11 mouse cellular contexts compared by ENCODE assay signal in the genomic region with DNA sequence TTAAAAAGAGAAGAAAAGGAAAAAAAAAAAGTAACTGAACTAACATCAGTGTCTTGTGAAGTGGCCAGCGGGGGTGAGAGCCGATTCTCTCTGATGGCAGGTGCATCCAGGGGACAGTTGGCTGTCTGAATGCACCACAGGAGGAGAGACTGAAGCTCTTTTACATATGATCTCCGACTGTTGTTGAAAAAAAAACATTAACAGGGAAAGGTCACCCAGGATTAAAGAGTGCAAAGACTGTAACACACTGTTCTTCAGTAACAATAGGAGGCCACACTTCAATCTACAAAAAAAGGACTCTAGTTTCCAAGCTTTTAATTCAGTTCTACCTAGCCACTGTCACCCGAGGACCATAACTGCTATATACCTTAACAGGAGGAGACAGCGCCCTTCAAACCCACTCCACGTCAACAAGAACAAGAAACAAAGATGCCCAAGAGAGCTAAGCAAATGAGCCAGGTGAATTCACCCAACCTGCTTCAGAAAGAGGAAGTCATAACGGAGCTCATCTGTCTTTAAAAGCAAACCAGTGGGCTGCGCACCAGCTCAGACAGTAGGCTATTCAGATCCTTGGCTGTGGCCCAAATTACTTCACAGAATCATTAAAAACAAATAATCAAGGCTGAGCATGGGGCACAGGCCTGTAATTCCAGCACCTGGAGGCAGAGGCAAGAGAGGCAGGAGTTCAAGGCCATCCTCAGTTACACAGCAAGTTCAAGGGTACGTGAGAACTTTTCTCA. TPM values are rescaled to one million over a fixed set of nuclear protein-coding genes. Genes with fewer than 3 reads are reported as not detected.
A peak's percentile ranks its signal among the peaks of the same experiment; 100 is the strongest.
DNase-seq lines count a peak whose midpoint lies in the region; ATAC-seq and TF ChIP-seq lines count a peak whose summit lies in the region.
"Had no signal": no experiment of that assay in that cellular context is flagged by ENCODE, and none has a peak within 500 bp of the region (broad histone marks: within the 10 kb centered on the region; RNA-seq: fewer than 3 reads in every experiment).

No protein-coding gene starts in this region.

- 54% methylated on average over 9 of the region's 9 CpGs for whole genome bisulfite sequencing in forebrain, embryonic 12.5 days
- 80% methylated on average over 9 of the region's 9 CpGs for WGBS in forebrain, embryonic 10.5 days
- WGBS in kidney, adult 2 months: 42% methylated on average over 9 of the region's 9 CpGs
- WGBS in kidney, embryonic 15.5 days: 64% methylated on average over 9 of the region's 9 CpGs
- 42% methylated on average over 9 of the region's 9 CpGs for WGBS in spleen, adult 2 months

- peaks cover 36% of the 10 kb centered on the region for H3K36me3 ChIP-seq in forebrain, embryonic 12.5 days (replicated peaks)
- H3K36me3 ChIP-seq in forebrain, embryonic 10.5 days (replicated peaks): peaks cover 89% of the 10 kb centered on the region
- no peaks in the 10 kb centered on the region for H3K36me3 ChIP-seq in kidney, adult 2 months (ENCODE audit: control insufficient read depth, insufficient read depth, low read length)
- peaks cover 52% of the 10 kb centered on the region for H3K36me3 ChIP-seq in kidney, embryonic 15.5 days
- peaks cover 4% of the 10 kb centered on the region; the same call in 1 of the 2 replicates for H3K36me3 ChIP-seq in spleen, adult 2 months (ENCODE audit: control insufficient read depth, insufficient read depth, low read length)

- no peak for ATAC-seq in forebrain, embryonic 12.5 days (ENCODE audit: low FRiP score)
- ATAC-seq in kidney, embryonic 15.5 days (replicated peaks; ENCODE audit: low FRiP score): no peak

- H3K4me2 ChIP-seq in forebrain, embryonic 12.5 days: no peak overlapping the region
- H3K4me2 ChIP-seq in kidney, embryonic 15.5 days: no peak overlapping the region
- H3K4me2 ChIP-seq: limb, embryonic 15.5 days had no signal

- no peak for DNase-seq in forebrain, embryonic 10.5 days (ENCODE audit: extremely low spot score, low spot score)
- peak; percentile 56 for DNase-seq in kidney, adult 2 months
- DNase-seq in spleen, adult 18-20 months: peak; percentile 15 to 21
- no peak for DNase-seq in spleen, adult 12 weeks (ENCODE audit: low spot score)
- peak; percentile 37 to 47 for DNase-seq in spleen, adult 2 months (ENCODE audit: low read depth in 1 of 2, low spot score in 2 of 2)
- no peak for DNase-seq in right cerebral cortex, postnatal 10 days (ENCODE audit: low spot score in 2 of 2)
- DNase-seq: gastrocnemius, postnatal 10 days had no signal

- H3K27ac ChIP-seq in forebrain, embryonic 12.5 days: peak overlapping the region; percentile 59; the same call in 1 of the 2 replicates
- H3K27ac ChIP-seq in forebrain, embryonic 10.5 days: no peak overlapping the region
- H3K27ac ChIP-seq in kidney, adult 2 months (ENCODE audit: insufficient read depth, low read depth, low read length): 0 out of 2 replicates have a peak overlapping the region, but pooled peaks have one; percentile 20
- H3K27ac ChIP-seq in kidney, embryonic 15.5 days: no peak overlapping the region
- peak overlapping the region; percentile 74 for H3K27ac ChIP-seq in spleen, adult 2 months (ENCODE audit: insufficient read depth, low read length)
- H3K27ac ChIP-seq: limb, embryonic 15.5 days had no signal

- peaks cover 34% of the 10 kb centered on the region for H3K4me1 ChIP-seq in forebrain, embryonic 12.5 days
- H3K4me1 ChIP-seq in forebrain, embryonic 10.5 days: peaks cover 17% of the 10 kb centered on the region; the same call in 1 of the 2 replicates
- H3K4me1 ChIP-seq in kidney, adult 2 months (ENCODE audit: control insufficient read depth, insufficient read depth, low read length): peaks cover 8% of the 10 kb centered on the region
- H3K4me1 ChIP-seq in kidney, embryonic 15.5 days: peaks cover 18% of the 10 kb centered on the region
- H3K4me1 ChIP-seq in spleen, adult 2 months (ENCODE audit: control insufficient read depth, insufficient read depth, insufficient read length): peaks cover 34% of the 10 kb centered on the region

- no peaks in the 10 kb centered on the region for H3K27me3 ChIP-seq in forebrain, embryonic 12.5 days
- no peaks in the 10 kb centered on the region for H3K27me3 ChIP-seq in forebrain, embryonic 10.5 days (ENCODE audit: poor library complexity, severe bottlenecking)
- no peaks in the 10 kb centered on the region for H3K27me3 ChIP-seq in kidney, adult 2 months (replicated peaks; ENCODE audit: control insufficient read depth, insufficient read depth, low read length)
- H3K27me3 ChIP-seq in kidney, embryonic 15.5 days: no peaks in the 10 kb centered on the region
- H3K27me3 ChIP-seq in spleen, adult 2 months (ENCODE audit: control insufficient read depth, insufficient read depth, low read length): no peaks in the 10 kb centered on the region
- H3K27me3 ChIP-seq: limb, embryonic 15.5 days had no signal

- H3K9ac ChIP-seq in forebrain, embryonic 12.5 days: no peak overlapping the region
- no peak overlapping the region for H3K9ac ChIP-seq in kidney, embryonic 15.5 days
- H3K9ac ChIP-seq: limb, embryonic 15.5 days had no signal

- no peak overlapping the region for H3K4me3 ChIP-seq in forebrain, embryonic 12.5 days (replicated peaks)
- H3K4me3 ChIP-seq in forebrain, embryonic 10.5 days: no peak overlapping the region
- H3K4me3 ChIP-seq in kidney, adult 2 months (ENCODE audit: insufficient read depth, low read depth, low read length): no peak overlapping the region
- no peak overlapping the region for H3K4me3 ChIP-seq in kidney, embryonic 15.5 days (replicated peaks)
- H3K4me3 ChIP-seq in spleen, adult 2 months (ENCODE audit: extremely low read depth, insufficient read depth, insufficient read length): no peak overlapping the region
- H3K4me3 ChIP-seq: limb, embryonic 15.5 days; myocyte had no signal

- TF ChIP-seq CTCF in kidney, adult 2 months (conservative IDR thresholded peaks at IDR 0.05; ENCODE audit: insufficient read depth, insufficient read length, low read depth, low read length): no peak
- TF ChIP-seq CTCF in spleen, adult 2 months (IDR thresholded peaks at IDR 0.05; ENCODE audit: extremely low read depth, insufficient read depth, insufficient read length, insufficient replicate concordance): no peak

- H3K9me3 ChIP-seq in forebrain, embryonic 12.5 days: no peaks in the 10 kb centered on the region
- H3K9me3 ChIP-seq in forebrain, embryonic 10.5 days: no peaks in the 10 kb centered on the region
- H3K9me3 ChIP-seq in kidney, embryonic 15.5 days (replicated peaks): no peaks in the 10 kb centered on the region
- H3K9me3 ChIP-seq: limb, embryonic 15.5 days had no signal

- TF ChIP-seq POLR2A in kidney, adult 2 months (IDR thresholded peaks at IDR 0.05; ENCODE audit: low read depth, low read length): no peak
- TF ChIP-seq POLR2A in spleen, adult 2 months (IDR thresholded peaks at IDR 0.05; ENCODE audit: low read depth, low read length): no peak

RNA-seq across cellular contexts. Expression of a gene that starts 14.4 kb away (rescaled TPM):
- polyA plus RNA-seq in forebrain, embryonic 12.5 days (2016; fragmentation: Nextera tagmentation; extraction: Ambion mirVana): 27.4 and 28.3 TPM in 2 replicates
- polyA plus RNA-seq in forebrain, embryonic 10.5 days (2016; fragmentation: Nextera tagmentation; extraction: Ambion mirVana): 10.3 and 10.8 TPM in 2 replicates
- 12.1 and 13.9 TPM in 2 replicates for polyA plus RNA-seq in kidney, adult 2 months (2012; rRNA removed)
- polyA plus RNA-seq in kidney, embryonic 15.5 days (2015; fragmentation: Nextera tagmentation; extraction: Ambion mirVana): 14.6 and 16.3 TPM in 2 replicates
- polyA plus RNA-seq in spleen, adult 2 months (2012; rRNA removed): 36.8 and 38.4 TPM in 2 replicates

RNA-seq across cellular contexts. Expression of a gene that starts 53.9 kb away (rescaled TPM):
- 524 and 567 TPM in 2 replicates for polyA plus RNA-seq in forebrain, embryonic 12.5 days (2016; fragmentation: Nextera tagmentation; extraction: Ambion mirVana)
- 509 and 532 TPM in 2 replicates for polyA plus RNA-seq in forebrain, embryonic 10.5 days (2016; fragmentation: Nextera tagmentation; extraction: Ambion mirVana)
- 732 and 924 TPM in 2 replicates for polyA plus RNA-seq in kidney, adult 2 months (2012; rRNA removed)
- 714 and 843 TPM in 2 replicates for polyA plus RNA-seq in kidney, embryonic 15.5 days (2015; fragmentation: Nextera tagmentation; extraction: Ambion mirVana)
- 65.8 and 79.4 TPM in 2 replicates for polyA plus RNA-seq in spleen, adult 2 months (2012; rRNA removed)

Comparison
In these comparisons a context has a peak if more than half of its experiments do, and no peak if none do; other contexts are left out.
1. H3K27ac ChIP-seq: peak in forebrain, embryonic 12.5 days (single experiment), kidney, adult 2 months (single experiment) and spleen, adult 2 months (single experiment); none in forebrain, embryonic 10.5 days (single experiment) and kidney, embryonic 15.5 days (single experiment).
2. DNase-seq: peak in kidney, adult 2 months (single experiment), spleen, adult 18-20 months (2 of 2) and spleen, adult 2 months (2 of 2); none in forebrain, embryonic 10.5 days (single experiment), spleen, adult 12 weeks (single experiment) and right cerebral cortex, postnatal 10 days (0 of 2).